Mouse (Mus musculus) urinary bladder, postnatal 36 days (tissue): ENCODE measurements around the gene Olfr1264.

ENCODE experiments used
- DNase-seq, 2 experiments: peaks; one replicate each; pipeline ENCODE4 v3.0.0; 2022; ENCODE audit warnings: low spot score in 2 of 2, mixed read lengths in 1 of 2

The Olfr1264 gene

DNA sequence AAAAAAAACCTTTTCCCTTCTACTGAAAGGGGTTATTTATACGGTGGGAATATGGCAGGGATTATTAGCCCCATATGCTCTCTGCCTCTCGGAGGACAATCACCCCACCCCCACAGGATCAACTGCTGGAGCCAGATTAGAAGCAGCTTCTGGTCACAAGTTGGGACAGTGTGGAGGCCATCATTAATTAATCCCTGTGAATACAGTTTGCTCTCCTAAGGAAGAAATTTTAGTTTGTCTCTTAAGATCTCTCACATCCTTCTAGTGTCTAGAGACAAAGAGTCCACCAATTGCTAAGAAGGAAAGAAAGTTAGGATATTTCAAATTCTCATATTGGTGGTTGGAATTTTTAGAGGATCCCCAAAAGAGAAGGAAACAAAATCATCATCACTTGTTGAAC lies at the start of gene Olfr1264:
TSS of gene Olfr1264 (minus strand) at position 101 of the 400 bp plus-strand sequence.
- no peak for DNase-seq

DNA sequence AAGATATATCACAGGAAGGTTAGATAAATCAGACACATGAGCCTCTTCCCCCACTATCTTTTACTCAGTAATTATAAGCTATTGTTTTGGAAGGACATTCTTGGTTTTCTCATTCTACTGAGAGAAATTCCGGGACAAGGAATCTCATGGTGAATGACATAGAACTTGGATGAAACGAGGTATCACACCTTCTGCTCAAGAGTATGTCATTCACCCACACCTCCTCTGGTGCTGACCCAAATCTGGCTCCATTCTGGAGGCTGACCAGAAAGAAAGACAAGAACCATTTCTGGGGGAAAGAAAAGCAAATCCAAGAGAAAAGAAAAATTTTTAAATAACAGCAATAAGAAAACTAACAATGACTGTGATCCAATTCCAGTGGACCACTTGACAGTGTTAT lies 44.7 kb upstream of the Olfr1264 start:
- no peak for DNase-seq

DNA sequence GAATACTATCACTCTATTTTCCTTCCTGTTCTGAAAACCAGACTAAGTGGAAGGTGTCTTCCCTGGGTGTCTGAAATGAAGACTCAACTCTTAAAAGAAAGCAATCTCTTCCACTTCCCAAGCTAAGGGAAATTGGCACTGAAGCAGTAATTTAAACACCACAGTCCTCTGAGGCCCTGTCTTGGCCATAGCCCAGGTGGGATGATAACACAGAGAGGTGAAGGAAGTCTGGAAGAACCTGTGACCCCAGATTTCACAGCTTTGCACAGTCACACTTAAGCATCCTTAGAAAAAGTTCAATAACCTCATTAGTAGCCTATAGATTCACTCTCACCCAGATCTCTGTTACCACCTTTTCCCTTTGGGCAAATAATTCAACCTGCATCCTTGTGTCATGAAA lies 38.1 kb upstream of the Olfr1264 start, which contains the start of gene Olfr140:
TSS of gene Olfr140 (minus strand) at position 101 of the 400 bp plus-strand sequence.
- DNase-seq, result no peak

DNA sequence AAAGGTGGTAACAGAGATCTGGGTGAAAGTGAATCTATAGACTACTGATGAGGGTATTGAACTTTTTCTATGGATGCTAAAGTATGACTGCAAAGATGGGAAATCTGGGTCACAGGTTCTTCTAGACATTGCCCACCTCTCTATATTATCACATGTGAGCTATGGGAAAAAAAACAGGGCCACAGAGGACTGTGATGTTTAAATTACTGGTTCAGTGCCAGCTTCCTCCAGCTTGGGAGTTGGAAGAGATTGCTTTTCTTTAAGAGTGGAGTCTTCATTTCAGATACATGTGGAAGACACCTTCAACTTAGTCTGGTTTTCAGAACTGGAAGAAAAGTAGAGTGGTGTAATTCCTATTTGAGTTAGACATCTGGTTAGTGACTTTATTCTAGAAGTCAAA lies 9.7 kb upstream of the Olfr1264 start, which contains the start of gene Olfr1265:
TSS of gene Olfr1265 (plus strand) at position 301 of the 400 bp plus-strand sequence.
- no peak for DNase-seq

DNA sequence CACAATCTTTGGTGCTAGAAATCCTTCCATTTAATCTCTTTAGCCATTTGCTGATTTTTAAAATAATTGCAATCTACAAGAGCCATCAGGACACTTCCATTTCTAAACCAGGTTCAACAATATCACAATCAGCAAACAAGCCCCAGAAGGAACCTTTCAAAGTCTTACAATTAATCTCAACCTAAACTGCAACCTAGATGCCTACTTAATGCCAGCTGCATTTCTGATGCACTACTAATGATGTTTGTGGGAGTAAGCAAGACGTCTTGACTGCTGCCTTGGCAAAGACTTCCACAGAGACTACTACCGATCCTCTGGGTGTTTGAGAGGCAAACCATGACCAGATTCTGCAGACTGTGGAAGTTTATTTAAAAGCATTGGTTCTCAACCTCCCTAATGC lies 13.5 kb downstream of the Olfr1264 start, which contains the start of gene Olfr1263:
TSS of gene Olfr1263 (plus strand) at position 301 of the 400 bp plus-strand sequence.
- DNase-seq, result no peak

DNA sequence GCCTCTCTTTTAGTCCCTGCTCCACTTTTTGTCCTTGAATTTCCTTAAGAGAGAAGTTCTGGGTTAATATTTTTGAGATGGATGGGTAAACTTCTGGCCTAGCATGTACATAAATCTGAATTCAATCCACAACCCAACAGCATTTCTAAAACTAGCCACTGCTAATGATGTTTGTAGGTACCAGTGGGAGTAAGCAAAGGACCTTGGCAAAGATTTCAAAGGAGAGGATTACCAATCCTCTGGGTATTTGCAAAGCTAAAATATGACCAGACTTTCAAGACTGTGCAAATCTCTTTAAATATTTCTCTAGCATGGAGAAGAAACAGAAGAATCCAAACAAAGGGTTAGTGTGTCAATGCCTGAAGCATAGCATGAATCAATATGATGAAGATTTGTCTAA lies 25.5 kb downstream of the Olfr1264 start, which contains the start of gene Olfr1262:
TSS of gene Olfr1262 (plus strand) at position 301 of the 400 bp plus-strand sequence.
- DNase-seq, result no peak

DNA sequence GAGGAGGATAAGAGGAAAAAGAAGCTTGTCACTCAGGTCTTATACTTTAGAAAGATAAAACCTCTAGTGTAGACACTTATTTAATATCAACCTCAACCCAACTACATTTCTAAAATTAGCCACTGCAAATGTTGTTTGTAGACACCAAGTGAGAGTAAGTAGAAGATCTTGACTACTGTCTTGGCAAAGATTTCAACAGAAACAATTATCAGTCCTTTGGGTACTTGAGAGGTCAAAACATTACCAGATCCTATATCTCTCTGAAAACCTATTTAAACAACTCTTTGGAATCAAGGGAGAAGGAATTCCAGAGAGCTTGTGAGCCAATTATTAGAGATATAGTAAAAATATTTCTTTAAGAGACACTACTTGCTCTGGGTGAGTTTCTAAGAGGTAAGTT lies 34.5 kb downstream of the Olfr1264 start, which contains the start of gene Olfr1261:
TSS of gene Olfr1261 (plus strand) at position 301 of the 400 bp plus-strand sequence.
- no peak for DNase-seq

DNA sequence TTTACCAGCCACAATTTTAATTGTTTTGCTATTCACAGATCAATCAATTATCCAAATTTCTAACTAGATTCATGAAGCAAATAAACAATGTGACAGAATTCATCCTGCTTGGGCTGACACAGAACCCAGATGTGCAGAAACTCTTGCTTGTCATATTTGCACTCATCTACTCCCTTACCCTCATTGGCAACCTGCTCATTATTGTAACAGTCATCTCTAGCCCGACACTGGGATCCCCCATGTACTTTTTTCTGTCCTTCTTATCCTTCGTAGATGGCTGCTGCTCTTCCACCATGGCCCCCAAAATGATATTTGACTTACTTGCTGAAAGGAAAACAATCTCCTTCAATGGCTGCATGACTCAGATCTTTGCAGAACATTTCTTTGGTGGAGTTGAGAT lies 47.7 kb downstream of the Olfr1264 start:
- DNase-seq, result no peak

DNA sequence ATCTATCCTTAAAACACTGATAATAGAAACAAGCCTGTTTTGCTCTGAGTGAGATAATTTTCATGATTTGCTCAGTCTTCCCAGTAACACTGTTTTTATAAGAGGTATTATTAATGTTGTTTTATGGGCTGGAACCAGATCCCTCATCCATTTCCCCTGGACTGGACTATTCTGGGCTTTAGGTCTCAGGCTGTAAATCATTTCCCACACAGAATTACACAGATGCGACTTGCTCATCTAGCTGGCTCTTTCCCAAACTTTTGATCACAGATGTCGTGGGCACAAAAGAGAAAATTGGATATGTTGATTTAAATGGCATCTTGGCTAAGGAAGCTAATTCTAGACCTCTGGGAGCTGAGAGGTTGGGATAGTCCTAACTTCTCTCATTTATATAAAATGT lies 51.2 kb downstream of the Olfr1264 start, which contains the start of gene Olfr1260:
TSS of gene Olfr1260 (plus strand) at position 157 of the 400 bp plus-strand sequence.
- no peak for DNase-seq
